Mouse (Mus musculus) Patski (cell line): ENCODE results near the gene Timp3. TPM values are rescaled to one million over a fixed set of nuclear protein-coding genes. Genes with fewer than 3 reads are reported as not detected.

Source experiments
- ATAC-seq: fragments of 100-300 bp; one replicate; pipeline ENCODE4 v1.8.0; 2021
- CTCF ChIA-PET: fragments of 350-600 bp; sonication (Branson Sonifier 250); formaldehyde crosslinking; loops from one replicate; lab custom pipeline; 2022; ENCODE audit warnings: inconsistent platforms; lab: Charles Lee
- POLR2A ChIA-PET: fragments of 350-600 bp; sonication (Branson Sonifier 250); formaldehyde crosslinking; loops from one replicate; lab custom pipeline; 2022; ENCODE audit warnings: antibody characterized with exemption, inconsistent platforms; lab: Charles Lee
- DNase-seq: peaks from one replicate; pipeline ENCODE4 v3.0.0-alpha.2; 2011; ENCODE audit warnings: low read depth, low spot score
- H3K27me3 ChIP-seq: fragments of 371-371 bp; one replicate; pipeline ENCODE4 v1.5.1; 2021
- CTCF ChIP-seq: fragments of 100-300 bp; IDR thresholded peaks from one replicate; pipeline ENCODE4 v1.5.1; 2021
- in situ Hi-C: fragments of 300-500 bp; cut with MboI; formaldehyde crosslinking; loops from 3 replicates; pipeline ENCODE4 v1.11.1; 2018; ENCODE audit warnings: low pct_unique_long_range_greater_than_20kb, mixed read lengths
- polyA plus RNA-seq: library from polyadenylated mRNA; unstranded; gene quantifications from one replicate; pipeline ENCODE4 v1.2.3, GENCODE M21; 2021

Gene Timp3
- polyA plus RNA-seq, 1 experiment from 2014 or later = 554 TPM

DNA sequence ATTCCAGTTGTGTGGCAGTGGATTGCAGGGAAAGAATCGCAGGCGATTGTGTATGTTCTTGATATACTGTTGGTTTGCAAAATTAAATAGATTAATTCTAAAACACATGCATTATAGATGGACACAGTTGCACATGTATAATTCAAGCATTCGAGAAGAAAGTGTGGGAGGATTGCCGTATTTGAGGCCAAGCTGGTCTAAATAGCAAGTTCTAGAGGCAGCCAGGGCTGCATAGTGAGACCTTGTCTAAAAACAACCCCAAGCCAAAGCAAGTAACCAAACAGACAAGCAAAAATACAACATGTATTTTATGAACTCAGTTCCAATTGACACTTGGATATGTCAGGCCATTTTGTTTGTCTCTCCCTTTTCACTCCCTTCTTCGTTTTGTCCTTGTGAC is 24.6 kb upstream of the Timp3 start:
- POLR2A ChIA-PET = no interaction called here
- in situ Hi-C loops = no loop called here
- no peak for TF ChIP-seq CTCF
- no peaks in the 10 kb centered on the region for H3K27me3 ChIP-seq
- DNase-seq (no peak), ATAC-seq (no peak)
- CTCF ChIA-PET = no interaction called here

DNA sequence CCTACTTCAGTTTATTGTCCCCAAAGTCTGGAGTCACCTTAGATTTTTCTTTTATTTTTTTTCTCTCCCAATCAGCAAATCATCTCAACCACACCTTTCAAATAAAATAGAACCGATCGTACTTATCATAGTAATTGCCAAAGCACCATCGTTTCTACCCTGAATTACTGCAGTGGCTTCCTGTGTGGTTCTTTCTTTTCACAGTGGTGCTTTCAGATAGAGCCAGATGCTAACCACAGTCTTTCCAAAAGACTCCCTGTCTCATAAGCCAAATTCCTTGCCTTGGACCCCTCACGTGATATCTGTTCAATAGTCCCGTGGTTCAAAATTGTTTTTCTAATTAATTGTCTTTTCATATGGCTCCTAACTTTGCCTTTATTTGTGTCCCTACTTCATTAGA is 22.8 kb upstream of the Timp3 start:
- TF ChIP-seq CTCF = no peak
- in situ Hi-C loops = no loop called here
- ATAC-seq = no peak
- no peaks in the 10 kb centered on the region for H3K27me3 ChIP-seq
- ChIA-PET POLR2A (no interaction called here), CTCF (interaction anchor here (1.1 kb wide), 1 partner anchor 12 kb away, joined by 3 read pairs; no protein-coding TSS in a partner anchor)
- no peak for DNase-seq

DNA sequence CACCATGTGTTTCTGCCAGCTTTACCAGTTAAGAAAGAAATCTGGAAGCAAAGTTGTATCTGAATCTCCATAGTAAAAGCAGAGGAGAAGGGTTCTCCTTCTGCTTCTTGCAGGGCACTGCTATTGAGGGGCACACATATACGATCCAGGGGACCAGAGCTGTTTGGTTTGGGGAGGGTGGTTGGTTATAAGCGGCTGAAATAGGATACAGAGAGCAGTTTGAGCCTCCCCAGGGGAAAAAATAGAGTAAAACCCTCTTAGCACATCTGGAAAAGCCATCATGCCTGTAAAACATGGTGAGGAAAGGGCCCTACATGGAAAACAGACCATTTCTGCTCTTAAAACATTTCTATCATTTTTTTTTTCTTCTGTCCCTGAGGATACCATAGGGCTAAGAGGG is 21.7 kb upstream of the Timp3 start:
- POLR2A ChIA-PET = no interaction called here
- no peak for DNase-seq
- CTCF ChIA-PET = interaction anchor here (0.6 kb wide), 1 partner anchor 26 kb away, joined by 3 read pairs; no protein-coding TSS in a partner anchor
- TF ChIP-seq CTCF = no peak
- no peak for ATAC-seq
- in situ Hi-C loops = no loop called here
- no peaks in the 10 kb centered on the region for H3K27me3 ChIP-seq

- DNase-seq (no peak), ATAC-seq (no peak)
- in situ Hi-C loops = no loop called here
- no peaks in the 10 kb centered on the region for H3K27me3 ChIP-seq
- no peak for TF ChIP-seq CTCF
- POLR2A ChIA-PET = no interaction called here
- CTCF ChIA-PET = interaction anchor here (1.1 to 1.2 kb wide), 2 partner anchors 8 kb away, joined by 3 to 5 read pairs; no protein-coding TSS in a partner anchor
Observed at GRCm38 (mm10) chr10:86279579-86280168, 20.5 kb upstream of the Timp3 start.

DNA sequence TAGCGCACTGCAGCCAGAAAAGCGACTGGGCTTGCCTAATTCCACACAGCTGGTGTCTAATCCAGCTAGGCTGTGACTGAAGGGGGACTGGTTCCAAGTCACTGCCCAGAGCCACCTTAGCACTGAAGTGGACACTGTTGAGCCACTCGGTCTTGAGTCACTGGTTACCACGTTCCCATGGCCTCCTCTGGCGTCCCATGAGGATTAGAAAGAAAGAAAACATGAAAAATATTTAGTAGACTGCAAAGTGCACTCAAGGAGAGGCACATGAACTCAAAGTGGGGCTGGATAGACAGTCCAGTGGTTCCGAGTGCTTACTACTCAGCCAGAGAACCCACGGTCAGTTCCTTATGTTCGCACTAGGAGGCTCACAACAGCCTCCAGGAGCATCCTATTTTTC is 18.9 kb upstream of the Timp3 start:
- POLR2A ChIA-PET = no interaction called here
- CTCF ChIA-PET = interaction anchor here (1.0 to 1.1 kb wide), 3 partner anchors 176 to 216 kb away, joined by 3 read pairs; no protein-coding TSS in a partner anchor
- no peaks in the 10 kb centered on the region for H3K27me3 ChIP-seq
- DNase-seq (no peak), ATAC-seq (peak; percentile 65)
- TF ChIP-seq CTCF = peak; percentile 41
- in situ Hi-C loops = no loop called here

- DNase-seq (no peak), ATAC-seq (no peak)
- no peak for TF ChIP-seq CTCF
- no peaks in the 10 kb centered on the region for H3K27me3 ChIP-seq
- CTCF ChIA-PET = interaction anchor here (1.1 kb wide), 1 partner anchor 167 kb away, joined by 3 read pairs; no protein-coding TSS in a partner anchor
- POLR2A ChIA-PET = no interaction called here
- in situ Hi-C loops = no loop called here
Observed at GRCm38 (mm10) chr10:86286508-86286907, 13.7 kb upstream of the Timp3 start.

GRCm38 (mm10) chr10:86290109-86290771 is 9.9 kb upstream of the Timp3 start:
- CTCF ChIA-PET = interaction anchor here (0.7 to 1.2 kb wide), 4 partner anchors 35 to 224 kb away, joined by 3 to 4 read pairs (median 3); no protein-coding TSS in a partner anchor
- POLR2A ChIA-PET = interaction anchor here (0.7 to 0.9 kb wide), 2 partner anchors 10 to 191 kb away, joined by 3 read pairs; partner anchors contain the start of gene Timp3
- TF ChIP-seq CTCF = no peak
- no peaks in the 10 kb centered on the region for H3K27me3 ChIP-seq
- in situ Hi-C loops = loop anchor here (5.0 to 10.0 kb wide), 3 partner anchors 108 to 218 kb away; no protein-coding TSS in a partner anchor
- DNase-seq (peak; percentile 79), ATAC-seq (peak; percentile 95)

DNA sequence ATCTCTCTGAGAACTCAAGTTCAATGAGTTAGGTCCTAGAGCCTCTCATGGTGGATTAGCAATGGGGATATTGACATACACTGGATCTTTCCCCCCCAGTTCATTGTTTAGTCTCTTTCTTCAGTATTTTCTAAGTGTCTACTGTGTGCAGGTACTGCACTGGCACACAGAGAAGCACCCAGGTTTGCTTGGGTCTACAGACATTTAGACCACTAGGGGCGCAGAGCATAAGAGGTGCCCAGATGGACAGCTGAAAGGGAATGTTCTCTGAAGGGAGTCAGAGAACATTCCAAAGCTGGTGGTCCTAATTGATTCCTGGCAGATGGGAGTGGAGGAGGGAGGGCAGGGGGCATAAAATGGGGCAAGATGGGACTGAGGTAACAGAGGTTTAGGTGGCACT is 6.3 kb upstream of the Timp3 start:
- no peak for TF ChIP-seq CTCF
- no peak for DNase-seq
- no peak for ATAC-seq
- in situ Hi-C loops = loop anchor here (5.0 to 10.0 kb wide), 3 partner anchors 112 to 222 kb away; no protein-coding TSS in a partner anchor
- no peaks in the 10 kb centered on the region for H3K27me3 ChIP-seq
- ChIA-PET CTCF (no interaction called here), POLR2A (no interaction called here)

- DNase-seq = no peak
- ChIA-PET CTCF (interaction anchor here (1.6 to 2.2 kb wide), 4 partner anchors 10 to 229 kb away, joined by 4 to 15 read pairs (median 4); no protein-coding TSS in a partner anchor), POLR2A (interaction anchor here (1.8 kb wide), 1 partner anchor 229 kb away, joined by 9 read pairs; no protein-coding TSS in a partner anchor)
- in situ Hi-C loops = loop anchor here (5.0 to 10.0 kb wide), 3 partner anchors 112 to 222 kb away; no protein-coding TSS in a partner anchor
- TF ChIP-seq CTCF = no peak
- no peak for ATAC-seq
- no peaks in the 10 kb centered on the region for H3K27me3 ChIP-seq
Observed at GRCm38 (mm10) chr10:86294599-86295365, 5.4 kb upstream of the Timp3 start.
